Mouse (Mus musculus) spleen, adult 2 months (tissue): Measurements from ENCODE around the gene Swi5.

Source experiments
- CTCF ChIP-seq: fragments of 200-500 bp; IDR thresholded peaks from 2 replicates; pipeline ENCODE4 v1.5.1; 2011; ENCODE audit warnings: mild to moderate bottlenecking, inconsistent platforms; ENCODE audit not compliant: insufficient read depth, insufficient read length, insufficient replicate concordance; ENCODE audit errors: extremely low read depth
- POLR2A ChIP-seq: fragments of 200-500 bp; IDR thresholded peaks from 2 replicates; pipeline ENCODE4 v1.6.1; 2011; ENCODE audit warnings: low read depth, low read length, inconsistent platforms

DNA sequence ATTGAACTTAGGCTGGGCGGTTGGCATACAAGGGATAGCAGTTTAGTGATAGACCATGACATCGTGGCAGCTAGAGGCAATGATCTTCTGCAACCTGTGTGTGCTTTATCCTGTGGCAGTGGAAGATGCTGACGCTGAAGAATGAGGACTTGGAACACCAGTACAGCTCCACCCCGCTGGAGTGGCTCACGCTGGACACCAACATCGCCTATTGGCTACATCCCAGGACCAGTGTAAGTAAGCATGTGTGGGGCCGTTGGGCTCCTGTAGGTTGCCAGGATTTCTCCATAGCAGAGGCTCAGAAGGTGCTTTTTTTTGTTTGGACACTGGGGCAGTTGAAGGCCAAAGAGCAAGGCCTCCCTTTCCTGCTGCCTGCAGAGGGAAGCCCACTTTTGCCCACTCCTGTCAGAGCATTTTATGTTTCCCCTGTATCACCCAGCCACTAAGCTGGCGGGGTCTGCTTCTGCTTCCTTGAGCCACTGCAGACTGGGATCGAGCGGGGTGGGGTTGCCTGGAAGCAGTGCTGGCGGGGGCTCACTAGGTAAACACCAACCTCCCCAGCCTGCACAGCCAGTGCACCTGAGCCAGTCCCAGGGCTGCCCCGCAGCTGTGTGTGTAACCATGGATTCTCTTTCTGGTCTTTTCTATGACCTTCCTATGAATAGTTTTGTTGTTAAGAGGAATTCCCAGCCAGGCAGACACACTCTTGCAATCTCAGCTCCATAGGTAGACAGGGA, 35.9 kb downstream of the Swi5 start:
- TF ChIP-seq CTCF (no peak), POLR2A (no peak)
